In the genomic region with DNA sequence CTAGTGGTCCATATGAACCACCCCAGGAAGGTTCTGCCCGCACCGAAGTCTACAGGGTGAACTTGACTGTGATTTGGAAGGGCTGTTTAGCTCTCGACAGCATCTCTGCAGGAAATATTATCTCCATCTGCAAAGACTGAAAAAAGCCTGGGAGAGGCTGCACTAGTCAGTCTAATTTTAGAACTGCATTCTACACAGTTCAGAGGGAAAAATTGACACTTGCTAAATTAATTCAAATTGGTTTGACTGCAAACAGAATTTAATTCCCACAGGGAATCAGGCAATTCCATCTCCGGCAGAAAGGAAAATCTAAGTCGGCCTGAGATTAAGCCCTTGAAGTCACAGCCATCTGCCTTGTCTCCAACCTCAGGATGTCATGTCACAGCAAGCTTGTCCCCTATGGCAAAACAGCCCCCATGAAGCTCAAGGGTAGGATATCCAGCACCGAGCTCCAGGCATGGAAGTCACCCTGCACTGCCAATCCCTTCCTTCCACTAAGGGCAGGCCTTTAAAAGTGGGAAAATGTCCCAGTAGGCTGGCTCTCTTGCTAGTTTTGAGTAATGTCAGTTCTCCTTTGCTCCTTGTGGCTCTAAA, we compare ENCODE assay signal across 12 mouse cellular contexts.
A peak's percentile ranks its signal among the peaks of the same experiment; 100 is the strongest.
DNase-seq lines count a peak whose midpoint lies in the region; ATAC-seq and TF ChIP-seq lines count a peak whose summit lies in the region.
"Had no signal": no experiment of that assay in that cellular context is flagged by ENCODE, and none has a peak within 500 bp of the region (broad histone marks: within the 10 kb centered on the region; RNA-seq: fewer than 3 reads in every experiment).

No protein-coding gene starts in this region.

- WGBS in cerebellum, adult 2 months: 10% methylated on average over 6 of the region's 6 CpGs
- 58% methylated on average over 6 of the region's 6 CpGs for WGBS in hindbrain, embryonic 15.5 days
- WGBS in hindbrain, embryonic 11.5 days: 76% methylated on average over 6 of the region's 6 CpGs
- 64% methylated on average over 6 of the region's 6 CpGs for whole genome bisulfite sequencing in forebrain, embryonic 16.5 days
- WGBS in midbrain, embryonic 15.5 days: 49% methylated on average over 6 of the region's 6 CpGs

- no peak for TF ChIP-seq CTCF in cerebellum, adult 2 months (IDR thresholded peaks at IDR 0.05; ENCODE audit: borderline replicate concordance, insufficient read depth, low read depth, low read length)

- no peaks in the 10 kb centered on the region for H3K9me3 ChIP-seq in hindbrain, embryonic 15.5 days
- H3K9me3 ChIP-seq in hindbrain, embryonic 11.5 days (ENCODE audit: control insufficient read depth, low read length): no peaks in the 10 kb centered on the region
- no peaks in the 10 kb centered on the region for H3K9me3 ChIP-seq in forebrain, embryonic 16.5 days (ENCODE audit: control insufficient read depth, low read length)
- no peaks in the 10 kb centered on the region for H3K9me3 ChIP-seq in midbrain, embryonic 15.5 days
- H3K9me3 ChIP-seq: embryonic facial prominence, embryonic 15.5 days; limb, embryonic 15.5 days had no signal

- DNase-seq in cerebellum, adult 2 months: peak; percentile 8 to 20
- no peak for DNase-seq in cerebellum, adult 8-10 months
- no peak for DNase-seq in hindbrain, embryonic 11.5 days (ENCODE audit: low spot score)
- DNase-seq in urinary bladder, postnatal 25 days (ENCODE audit: low spot score): no peak
- no peak for DNase-seq in lung, postnatal 4 days
- DNase-seq: kidney, postnatal 36 days had no signal

- no peak overlapping the region for H3K27ac ChIP-seq in cerebellum, adult 2 months (ENCODE audit: insufficient read depth, low read length)
- peak overlapping the region; percentile 66 for H3K27ac ChIP-seq in hindbrain, embryonic 15.5 days (replicated peaks)
- H3K27ac ChIP-seq in hindbrain, embryonic 11.5 days (ENCODE audit: low read depth, low read length): no peak overlapping the region
- H3K27ac ChIP-seq in forebrain, embryonic 16.5 days (ENCODE audit: low read length): peak overlapping the region; percentile 70
- H3K27ac ChIP-seq in midbrain, embryonic 15.5 days: peak overlapping the region; percentile 54
- H3K27ac ChIP-seq: embryonic facial prominence, embryonic 15.5 days; limb, embryonic 15.5 days; macrophage had no signal

- no peak overlapping the region for H3K9ac ChIP-seq in hindbrain, embryonic 15.5 days
- H3K9ac ChIP-seq in hindbrain, embryonic 11.5 days (ENCODE audit: low read depth, low read length): no peak overlapping the region
- no peak overlapping the region for H3K9ac ChIP-seq in forebrain, embryonic 16.5 days (replicated peaks; ENCODE audit: low read depth, low read length)
- H3K9ac ChIP-seq in midbrain, embryonic 15.5 days: no peak overlapping the region
- H3K9ac ChIP-seq: embryonic facial prominence, embryonic 15.5 days; limb, embryonic 15.5 days had no signal

- peaks cover 5% of the 10 kb centered on the region for H3K4me1 ChIP-seq in cerebellum, adult 2 months (ENCODE audit: control insufficient read depth, insufficient read depth, low read length)
- peaks cover 11% of the 10 kb centered on the region for H3K4me1 ChIP-seq in hindbrain, embryonic 15.5 days (replicated peaks)
- no peaks in the 10 kb centered on the region for H3K4me1 ChIP-seq in hindbrain, embryonic 11.5 days (replicated peaks; ENCODE audit: control insufficient read depth, insufficient read depth, low read length)
- 0 out of 2 replicates have a peak, but pooled peaks cover 4% of the 10 kb centered on the region for H3K4me1 ChIP-seq in forebrain, embryonic 16.5 days (replicated peaks; ENCODE audit: control insufficient read depth, insufficient read depth, low read length)
- peaks cover 9% of the 10 kb centered on the region; the same call in 1 of the 2 replicates for H3K4me1 ChIP-seq in midbrain, embryonic 15.5 days

- H3K4me3 ChIP-seq in cerebellum, adult 2 months (replicated peaks; ENCODE audit: insufficient read depth, low read depth, low read length): no peak overlapping the region
- H3K4me3 ChIP-seq in hindbrain, embryonic 15.5 days: no peak overlapping the region
- H3K4me3 ChIP-seq in hindbrain, embryonic 11.5 days (ENCODE audit: low read depth, low read length): no peak overlapping the region
- no peak overlapping the region for H3K4me3 ChIP-seq in forebrain, embryonic 16.5 days (replicated peaks; ENCODE audit: low read length)
- no peak overlapping the region for H3K4me3 ChIP-seq in midbrain, embryonic 15.5 days
- H3K4me3 ChIP-seq: embryonic facial prominence, embryonic 15.5 days; limb, embryonic 15.5 days had no signal

- H3K36me3 ChIP-seq in hindbrain, embryonic 15.5 days: no peaks in the 10 kb centered on the region
- no peaks in the 10 kb centered on the region for H3K36me3 ChIP-seq in hindbrain, embryonic 11.5 days (ENCODE audit: control insufficient read depth, insufficient read depth, low read length)
- H3K36me3 ChIP-seq in forebrain, embryonic 16.5 days (ENCODE audit: control insufficient read depth, insufficient read depth): no peaks in the 10 kb centered on the region
- no peaks in the 10 kb centered on the region for H3K36me3 ChIP-seq in midbrain, embryonic 15.5 days (replicated peaks)
- H3K36me3 ChIP-seq: embryonic facial prominence, embryonic 15.5 days; limb, embryonic 15.5 days had no signal

- TF ChIP-seq POLR2A in cerebellum, adult 2 months (IDR thresholded peaks at IDR 0.05; ENCODE audit: borderline replicate concordance, insufficient read depth, low read length): no peak

- no peak for ATAC-seq in hindbrain, embryonic 15.5 days (ENCODE audit: low FRiP score, low read depth)
- ATAC-seq in hindbrain, embryonic 11.5 days (ENCODE audit: low FRiP score): no peak
- peak; percentile 69 for ATAC-seq in forebrain, embryonic 16.5 days
- peak; percentile 69; the same call in 1 of the 2 replicates for ATAC-seq in midbrain, embryonic 15.5 days (replicated peaks)

- H3K27me3 ChIP-seq in cerebellum, adult 2 months (ENCODE audit: control insufficient read depth, insufficient read depth, low read length): no peaks in the 10 kb centered on the region
- H3K27me3 ChIP-seq in hindbrain, embryonic 15.5 days: no peaks in the 10 kb centered on the region
- H3K27me3 ChIP-seq in hindbrain, embryonic 11.5 days (ENCODE audit: control insufficient read depth, insufficient read depth, low read length): no peaks in the 10 kb centered on the region
- H3K27me3 ChIP-seq in forebrain, embryonic 16.5 days (replicated peaks; ENCODE audit: control insufficient read depth, insufficient read depth, low read length): no peaks in the 10 kb centered on the region
- H3K27me3 ChIP-seq in midbrain, embryonic 15.5 days (replicated peaks): no peaks in the 10 kb centered on the region
- H3K27me3 ChIP-seq: embryonic facial prominence, embryonic 15.5 days; limb, embryonic 15.5 days had no signal

- H3K4me2 ChIP-seq in hindbrain, embryonic 15.5 days: no peak overlapping the region
- no peak overlapping the region for H3K4me2 ChIP-seq in hindbrain, embryonic 11.5 days (replicated peaks; ENCODE audit: low read depth, low read length)
- no peak overlapping the region for H3K4me2 ChIP-seq in forebrain, embryonic 16.5 days (ENCODE audit: low read length)
- no peak overlapping the region for H3K4me2 ChIP-seq in midbrain, embryonic 15.5 days
- H3K4me2 ChIP-seq: embryonic facial prominence, embryonic 15.5 days; limb, embryonic 15.5 days had no signal

Comparison
In these comparisons a context has a peak if more than half of its experiments do, and no peak if none do; other contexts are left out.
1. DNase-seq: peak in cerebellum, adult 2 months (2 of 2); none in cerebellum, adult 8-10 months (single experiment), hindbrain, embryonic 11.5 days (single experiment), urinary bladder, postnatal 25 days (single experiment) and lung, postnatal 4 days (0 of 2).
2. H3K27ac ChIP-seq: peak in hindbrain, embryonic 15.5 days (single experiment), forebrain, embryonic 16.5 days (single experiment) and midbrain, embryonic 15.5 days (single experiment); none in cerebellum, adult 2 months (single experiment) and hindbrain, embryonic 11.5 days (single experiment).
3. ATAC-seq: peak in forebrain, embryonic 16.5 days (single experiment) and midbrain, embryonic 15.5 days (single experiment); none in hindbrain, embryonic 15.5 days (single experiment) and hindbrain, embryonic 11.5 days (single experiment).